Mouse (Mus musculus) urinary bladder, adult 18-20 months (tissue): ENCODE data around the gene Olfr455.

Experiments
- DNase-seq, 2 experiments: peaks; one replicate each; pipeline ENCODE4 v3.0.0; 2022; ENCODE audit warnings: low spot score in 2 of 2, mixed read lengths in 2 of 2

The Olfr455 gene

GRCm38 (mm10) chr6:42547461-42547860, at the start of gene Olfr455:
Olfr455 (minus strand) TSS chr6:42547587.
- no peak for DNase-seq

GRCm38 (mm10) chr6:42593138-42593882, 45.9 kb upstream of the Olfr455 start:
- DNase-seq = no peak

GRCm38 (mm10) chr6:42586569-42586968, 39.2 kb upstream of the Olfr455 start:
- no peak for DNase-seq

GRCm38 (mm10) chr6:42583488-42583872, 36.1 kb upstream of the Olfr455 start:
- DNase-seq = peak; percentile 35 to 49

- peak in 1 of 2 experiments; percentile 4 for DNase-seq
Measured at GRCm38 (mm10) chr6:42582741-42583487, 35.5 kb upstream of the Olfr455 start.

GRCm38 (mm10) chr6:42578678-42579077, 31.3 kb upstream of the Olfr455 start:
- DNase-seq = no peak

- DNase-seq = no peak
Measured at GRCm38 (mm10) chr6:42577433-42577832, 30.0 kb upstream of the Olfr455 start.

- DNase-seq = no peak
Measured at GRCm38 (mm10) chr6:42568205-42568604, 20.8 kb upstream of the Olfr455 start.

GRCm38 (mm10) chr6:42566076-42566598, 18.8 kb upstream of the Olfr455 start:
- no peak for DNase-seq

GRCm38 (mm10) chr6:42562280-42562679, 14.9 kb upstream of the Olfr455 start:
- no peak for DNase-seq

GRCm38 (mm10) chr6:42560885-42561284, 13.5 kb upstream of the Olfr455 start:
- DNase-seq = no peak

GRCm38 (mm10) chr6:42558641-42559040, 11.3 kb upstream of the Olfr455 start:
- DNase-seq = no peak

GRCm38 (mm10) chr6:42546180-42546579, 1.2 kb downstream of the Olfr455 start:
- no peak for DNase-seq

- no peak for DNase-seq
Measured at GRCm38 (mm10) chr6:42545451-42545885, 1.9 kb downstream of the Olfr455 start.

- no peak for DNase-seq
Measured at GRCm38 (mm10) chr6:42544846-42545245, 2.5 kb downstream of the Olfr455 start.

- peak in 1 of 2 experiments; percentile 24 for DNase-seq
Measured at GRCm38 (mm10) chr6:42542036-42543031, 5.1 kb downstream of the Olfr455 start.

GRCm38 (mm10) chr6:42540681-42541080, 6.7 kb downstream of the Olfr455 start:
- no peak for DNase-seq

- no peak for DNase-seq
Measured at GRCm38 (mm10) chr6:42539711-42540110, 7.7 kb downstream of the Olfr455 start.

- no peak for DNase-seq
Measured at GRCm38 (mm10) chr6:42513461-42513860, 33.9 kb downstream of the Olfr455 start.

GRCm38 (mm10) chr6:42509311-42509710, 38.1 kb downstream of the Olfr455 start:
- no peak for DNase-seq

GRCm38 (mm10) chr6:42503478-42503877, 43.9 kb downstream of the Olfr455 start:
- no peak for DNase-seq
